Mouse (Mus musculus): ENCODE measurements around the gene Olfr860. TPM values are rescaled to one million over a fixed set of nuclear protein-coding genes. Genes with fewer than 3 reads are reported as not detected.
"Not testable (repeated sequence)": the region's sequence is repeated elsewhere in the genome, so short reads cannot be mapped to it uniquely, and the experiment has no call there.

The Olfr860 gene
- not detected in 2 replicates for polyA plus RNA-seq (2015; fragmentation: Nextera tagmentation; extraction: Ambion mirVana)

DNA sequence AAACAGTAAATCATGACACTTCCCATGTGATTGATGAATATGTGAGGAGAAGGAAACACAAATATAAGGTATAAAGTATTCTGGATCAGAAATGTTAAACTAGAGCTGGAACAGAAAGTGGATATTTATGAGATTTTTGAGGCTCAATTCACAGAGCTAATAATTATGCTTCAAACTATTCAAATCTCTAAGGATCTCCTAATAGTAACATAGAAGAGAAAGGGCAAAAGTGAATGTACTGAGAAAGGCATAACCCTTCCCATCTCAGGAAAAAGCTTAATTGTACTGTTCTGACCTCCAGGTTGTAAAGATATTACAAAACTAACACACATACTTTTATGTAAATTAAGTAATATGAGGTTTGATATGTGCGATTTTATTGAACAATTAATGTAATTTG is at the start of gene Olfr860:
Gene Olfr860, minus strand, starts transcription at position 101 of the 400 bp plus-strand sequence.
- H3K9me3 ChIP-seq: no peaks in the 10 kb centered on the region
- no peaks in the 10 kb centered on the region for H3K36me3 ChIP-seq
- no peak within 1 kb of the TSS for H3K27ac ChIP-seq
- H3K4me3 ChIP-seq: no peak within 1 kb of the TSS
- no peak within 1 kb of the TSS for H3K4me2 ChIP-seq
- no peak within 1 kb of the TSS for H3K9ac ChIP-seq
- no peak for ATAC-seq (ENCODE audit: insufficient number of reproducible peaks, low FRiP score, low TSS enrichment, low read depth)
- WGBS: 78% methylated on average over 1 of the region's 1 CpGs
- no peaks in the 10 kb centered on the region for H3K4me1 ChIP-seq
- H3K27me3 ChIP-seq: no peaks in the 10 kb centered on the region

DNA sequence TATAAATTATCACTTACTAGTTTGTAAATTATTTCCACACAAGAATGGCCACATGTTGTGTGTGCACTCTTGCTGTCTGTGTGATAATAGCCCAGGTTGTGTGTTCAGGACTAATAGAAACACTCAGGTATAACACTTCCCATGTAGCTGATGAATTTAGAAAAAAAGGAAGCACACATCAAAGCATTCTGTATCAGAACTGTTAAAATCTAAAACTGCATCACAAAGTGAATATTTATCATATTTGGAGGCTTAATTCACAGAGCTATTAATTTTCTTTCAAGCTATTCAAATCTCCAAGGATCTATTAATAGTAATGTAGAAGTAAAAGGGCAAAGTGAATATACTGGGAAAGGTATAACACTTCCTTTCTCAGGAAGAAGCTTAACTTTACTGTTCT is 38.4 kb upstream of the Olfr860 start, which contains the start of gene Olfr862:
Gene Olfr862, minus strand, starts transcription at position 101 of the 400 bp plus-strand sequence.
- Histone ChIP-seq H3K27me3 (no peaks in the 10 kb centered on the region), H3K4me3 (no peak within 1 kb of the TSS), H3K9me3 (no peaks in the 10 kb centered on the region; the same call in 1 of the 2 replicates), H3K4me2 (no peak within 1 kb of the TSS), H3K4me1 (no peaks in the 10 kb centered on the region), H3K36me3 (no peaks in the 10 kb centered on the region), H3K9ac (no peak within 1 kb of the TSS), H3K27ac (no peak within 1 kb of the TSS)
- no peak for ATAC-seq (ENCODE audit: insufficient number of reproducible peaks, low FRiP score, low TSS enrichment, low read depth)

DNA sequence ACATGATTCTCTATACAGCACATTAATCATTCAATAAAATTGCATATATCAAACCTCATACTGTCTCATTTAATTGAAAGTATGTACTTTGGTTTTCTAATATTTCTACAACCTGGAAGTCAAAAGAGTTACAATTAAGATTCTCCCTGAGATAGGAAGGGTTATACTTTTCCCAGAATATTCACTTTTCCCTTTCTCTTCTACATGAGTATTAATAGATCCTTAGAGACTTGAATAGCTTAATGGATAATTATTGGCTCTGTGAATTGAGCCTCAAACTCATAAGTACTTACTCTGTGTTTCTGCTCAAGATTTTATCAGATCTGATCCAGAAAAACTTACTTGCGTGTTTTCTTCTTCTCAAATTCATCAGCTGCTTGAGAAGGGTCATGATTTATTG is 44.9 kb downstream of the Olfr860 start, which contains the start of gene Olfr859:
Gene Olfr859, plus strand, starts transcription at position 301 of the 400 bp plus-strand sequence.
- not testable (repeated sequence) for H3K36me3 ChIP-seq; H3K27me3 ChIP-seq; H3K4me2 ChIP-seq; H3K27ac ChIP-seq; H3K4me3 ChIP-seq; ATAC-seq (ENCODE audit: insufficient number of reproducible peaks, low FRiP score, low TSS enrichment, low read depth); H3K9me3 ChIP-seq; H3K9ac ChIP-seq; H3K4me1 ChIP-seq
- 71% methylated on average over 1 of the region's 1 CpGs for WGBS

DNA sequence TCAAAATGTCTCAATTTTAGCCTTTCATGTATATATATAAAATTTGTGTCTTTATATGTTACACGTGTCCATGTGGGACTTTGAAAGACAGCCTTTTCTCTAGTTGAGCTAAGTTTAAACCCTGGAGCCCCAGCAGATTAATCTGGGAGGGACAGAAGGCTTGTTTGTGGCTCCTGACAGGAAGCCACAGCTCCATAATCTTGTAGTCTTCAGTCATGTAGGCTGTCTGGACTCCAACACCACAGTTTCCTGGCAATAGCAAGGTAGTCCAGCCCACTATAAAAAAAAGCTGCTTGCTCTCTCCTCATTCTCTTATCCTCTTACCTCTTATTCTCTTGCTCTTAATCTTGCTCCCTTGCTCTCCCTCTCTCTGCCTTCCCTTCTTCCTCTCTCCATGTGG is 46.5 kb downstream of the Olfr860 start:
- no peak for ATAC-seq (ENCODE audit: insufficient number of reproducible peaks, low FRiP score, low TSS enrichment, low read depth)
- no peaks in the 10 kb centered on the region for H3K36me3 ChIP-seq
- no peak overlapping the region for H3K4me2 ChIP-seq
- H3K27me3 ChIP-seq: no peaks in the 10 kb centered on the region
- WGBS: 69% methylated on average over 1 of the region's 1 CpGs
- no peak overlapping the region for H3K4me3 ChIP-seq
- H3K27ac ChIP-seq: no peak overlapping the region
- H3K9me3 ChIP-seq: no peaks in the 10 kb centered on the region
- no peaks in the 10 kb centered on the region for H3K4me1 ChIP-seq
- H3K9ac ChIP-seq: no peak overlapping the region

Other genes starting within 250 kb of the Olfr860 start
- gene Zfp317, start 227.6 kb downstream of the Olfr860 start, polyA plus RNA-seq (2015; fragmentation: Nextera tagmentation; extraction: Ambion mirVana): 22.7 and 23.8 TPM in 2 replicates
- not detected in 2 replicates for gene Olfr857, start 140.3 kb downstream of the Olfr860 start, polyA plus RNA-seq (2015; fragmentation: Nextera tagmentation; extraction: Ambion mirVana)
- not detected in 2 replicates for gene Olfr58, start 69.5 kb downstream of the Olfr860 start, polyA plus RNA-seq (2015; fragmentation: Nextera tagmentation; extraction: Ambion mirVana)
- not detected in 2 replicates for gene Olfr859, start 44.8 kb downstream of the Olfr860 start, polyA plus RNA-seq (2015; fragmentation: Nextera tagmentation; extraction: Ambion mirVana)
- not detected in 2 replicates for gene Olfr862, start 38.3 kb upstream of the Olfr860 start, polyA plus RNA-seq (2015; fragmentation: Nextera tagmentation; extraction: Ambion mirVana)
- 0.15 and 0.23 TPM in 2 replicates for gene Olfr77, start 67.1 kb upstream of the Olfr860 start, polyA plus RNA-seq (2015; fragmentation: Nextera tagmentation; extraction: Ambion mirVana)
- not detected in 2 replicates for gene Olfr866, start 178.3 kb upstream of the Olfr860 start, polyA plus RNA-seq (2015; fragmentation: Nextera tagmentation; extraction: Ambion mirVana)
- not detected in 2 replicates for gene Olfr867, start 207.8 kb upstream of the Olfr860 start, polyA plus RNA-seq (2015; fragmentation: Nextera tagmentation; extraction: Ambion mirVana)
- gene Olfr868, start 248.9 kb upstream of the Olfr860 start, polyA plus RNA-seq (2015; fragmentation: Nextera tagmentation; extraction: Ambion mirVana): not detected in 2 replicates

All from limb, embryonic 15.5 days (tissue).